Mouse (Mus musculus) hindbrain, postnatal 0 days (tissue): Measurements from ENCODE around the gene Hoxd11. TPM values are rescaled to one million over a fixed set of nuclear protein-coding genes. Genes with fewer than 3 reads are reported as not detected.

Source experiments
- ATAC-seq: fragments of 200-750 bp; cut with Nextera tagmentation; 2 replicates; pipeline ENCODE4 v1.8.0; 2017; ENCODE audit warnings: mild to moderate bottlenecking, moderate TSS enrichment, moderate library complexity
- DNase-seq: peaks from one replicate; pipeline ENCODE4 v3.0.0-alpha.2; 2015; ENCODE audit warnings: low spot score
- H3K27ac ChIP-seq: fragments of 300-500 bp; sonication (generic); 2 replicates; pipeline ENCODE4 v1.5.1; 2014; ENCODE audit warnings: mild to moderate bottlenecking
- H3K27me3 ChIP-seq: fragments of 300-500 bp; sonication (generic); 2 replicates; pipeline ENCODE4 v1.6.1; 2014; ENCODE audit warnings: low read length, mixed read lengths; ENCODE audit not compliant: insufficient read depth
- H3K36me3 ChIP-seq: fragments of 300-500 bp; sonication (generic); 2 replicates; pipeline ENCODE4 v1.6.1; 2014; ENCODE audit warnings: low read length, mixed read lengths; ENCODE audit not compliant: insufficient read depth
- H3K4me1 ChIP-seq: fragments of 300-500 bp; sonication (generic); 2 replicates; pipeline ENCODE4 v1.6.1; 2014; ENCODE audit warnings: antibody characterized with exemption, low read length, mixed read lengths; ENCODE audit not compliant: insufficient read depth
- H3K4me2 ChIP-seq: fragments of 300-500 bp; sonication (generic); 2 replicates; pipeline ENCODE4 v1.6.1; 2014; ENCODE audit warnings: low read depth, mild to moderate bottlenecking, low read length, moderate library complexity, mixed read lengths
- H3K4me3 ChIP-seq: fragments of 300-500 bp; sonication (generic); 2 replicates; pipeline ENCODE4 v1.5.1; 2014; ENCODE audit warnings: low read length
- H3K9ac ChIP-seq: fragments of 300-500 bp; sonication (generic); replicated peaks from 2 replicates; pipeline ENCODE4 v1.6.1; 2014; ENCODE audit warnings: mild to moderate bottlenecking, low read length, moderate library complexity, mixed read lengths
- H3K9me3 ChIP-seq: fragments of 300-500 bp; sonication (generic); 2 replicates; pipeline ENCODE4 v1.6.1; 2016; ENCODE audit warnings: low read length, mixed read lengths
- CTCF ChIP-seq: IDR thresholded peaks from 2 replicates; pipeline ENCODE4 v1.5.1; 2016; ENCODE audit warnings: antibody characterized with exemption, control low read depth, low read depth
- WGBS: fragments of 180-500 bp; shearing (Covaris S2); extraction: QIAGEN DNeasy Blood & Tissue Kit; methylation state at CpG from one replicate; pipeline ENCODE4 v1.1.7; 2014; 5-methylcytosine and 5-hydroxymethylcytosine counted together
- polyA plus RNA-seq: library from polyadenylated mRNA; unstranded; fragments of >200 nt; fragmentation: Nextera tagmentation; extraction: Ambion mirVana; gene quantifications from 2 replicates; pipeline ENCODE4 v1.2.1, GENCODE M21; 2015
- total RNA-seq: library from RNA; depleted of rRNA; stranded (reverse); fragments of >200 nt; gene quantifications from 2 replicates; pipeline ENCODE4 v1.2.3, GENCODE M21; 2014

The Hoxd11 gene
- total and polyA plus RNA-seq, 2 experiments from 2014 or later, result not detected

GRCm38 (mm10) chr2:74720384-74720783, 41.0 kb downstream of the Hoxd11 start:
- Histone ChIP-seq H3K27me3 (peaks cover 87% of the 10 kb centered on the region), H3K4me1 (no peaks in the 10 kb centered on the region), H3K4me2 (no peak overlapping the region), H3K9me3 (no peaks in the 10 kb centered on the region), H3K9ac (no peak overlapping the region), H3K27ac (no peak overlapping the region), H3K4me3 (no peak overlapping the region), H3K36me3 (no peaks in the 10 kb centered on the region)
- DNase-seq (no peak), ATAC-seq (no peak)
- no peak for TF ChIP-seq CTCF
- 18% methylated on average over 2 of the region's 2 CpGs for WGBS

GRCm38 (mm10) chr2:74720955-74721491, 41.7 kb downstream of the Hoxd11 start:
- Histone ChIP-seq H3K27ac (no peak overlapping the region), H3K4me3 (no peak overlapping the region), H3K9ac (no peak overlapping the region), H3K4me1 (no peaks in the 10 kb centered on the region), H3K36me3 (no peaks in the 10 kb centered on the region), H3K27me3 (peaks cover 85% of the 10 kb centered on the region), H3K9me3 (no peaks in the 10 kb centered on the region), H3K4me2 (no peak overlapping the region)
- TF ChIP-seq CTCF, result no peak
- ATAC-seq (no peak), DNase-seq (no peak)
- WGBS, result 13% methylated on average over 5 of the region's 5 CpGs

GRCm38 (mm10) chr2:74721882-74722281, 42.5 kb downstream of the Hoxd11 start:
- no peaks in the 10 kb centered on the region for H3K36me3 ChIP-seq
- no peak overlapping the region for H3K9ac ChIP-seq
- H3K9me3 ChIP-seq, result no peaks in the 10 kb centered on the region
- 14% methylated on average over 6 of the region's 6 CpGs for WGBS
- TF ChIP-seq CTCF, result no peak
- ATAC-seq (no peak), DNase-seq (no peak)
- H3K4me2 ChIP-seq, result no peak overlapping the region
- peaks cover 85% of the 10 kb centered on the region for H3K27me3 ChIP-seq
- H3K27ac ChIP-seq, result no peak overlapping the region
- no peaks in the 10 kb centered on the region for H3K4me1 ChIP-seq
- no peak overlapping the region for H3K4me3 ChIP-seq

GRCm38 (mm10) chr2:74722949-74723348, 43.6 kb downstream of the Hoxd11 start:
- TF ChIP-seq CTCF, result no peak
- H3K36me3 ChIP-seq, result no peaks in the 10 kb centered on the region
- no peak overlapping the region for H3K4me3 ChIP-seq
- H3K27me3 ChIP-seq, result peaks cover 88% of the 10 kb centered on the region
- no peak for DNase-seq
- H3K27ac ChIP-seq, result no peak overlapping the region
- H3K4me2 ChIP-seq, result no peak overlapping the region
- no peaks in the 10 kb centered on the region for H3K9me3 ChIP-seq
- no peak for ATAC-seq
- WGBS, result 20% methylated on average over 8 of the region's 8 CpGs
- H3K4me1 ChIP-seq, result no peaks in the 10 kb centered on the region
- no peak overlapping the region for H3K9ac ChIP-seq

- no peaks in the 10 kb centered on the region for H3K9me3 ChIP-seq
- peaks cover 89% of the 10 kb centered on the region for H3K27me3 ChIP-seq
- WGBS, result 13% methylated on average over 7 of the region's 7 CpGs
- H3K4me1 ChIP-seq, result no peaks in the 10 kb centered on the region
- TF ChIP-seq CTCF, result no peak
- no peak overlapping the region for H3K4me2 ChIP-seq
- H3K27ac ChIP-seq, result no peak overlapping the region
- ATAC-seq, result no peak
- no peaks in the 10 kb centered on the region for H3K36me3 ChIP-seq
- H3K9ac ChIP-seq, result no peak overlapping the region
- DNase-seq, result no peak
- H3K4me3 ChIP-seq, result no peak overlapping the region
These were observed 45.1 kb downstream of the Hoxd11 start for GRCm38 (mm10) chr2:74724244-74725015.

GRCm38 (mm10) chr2:74725171-74725570, 45.8 kb downstream of the Hoxd11 start:
- no peak for TF ChIP-seq CTCF
- ATAC-seq (no peak), DNase-seq (no peak)
- no peak overlapping the region for H3K9ac ChIP-seq
- H3K4me2 ChIP-seq, result no peak overlapping the region
- H3K36me3 ChIP-seq, result no peaks in the 10 kb centered on the region
- H3K4me3 ChIP-seq, result no peak overlapping the region
- peaks cover 89% of the 10 kb centered on the region for H3K27me3 ChIP-seq
- no peaks in the 10 kb centered on the region for H3K9me3 ChIP-seq
- whole genome bisulfite sequencing, result 8% methylated on average over 17 of the region's 17 CpGs
- H3K4me1 ChIP-seq, result no peaks in the 10 kb centered on the region
- H3K27ac ChIP-seq, result no peak overlapping the region

GRCm38 (mm10) chr2:74726551-74726950, 47.2 kb downstream of the Hoxd11 start, which contains the start of gene Gm28230:
Gm28230 (plus strand) TSS chr2:74726728.
- ATAC-seq (peak; percentile 46; the same call in 1 of the 2 replicates), DNase-seq (no peak)
- H3K9me3 ChIP-seq, result no peaks in the 10 kb centered on the region
- peak within 1 kb of the TSS; percentile 56 for H3K27ac ChIP-seq
- WGBS, result 7% methylated on average over 5 of the region's 5 CpGs
- H3K36me3 ChIP-seq, result no peaks in the 10 kb centered on the region
- H3K4me2 ChIP-seq, result peak within 1 kb of the TSS; percentile 50
- H3K4me3 ChIP-seq, result peak within 1 kb of the TSS; percentile 41
- H3K9ac ChIP-seq, result peak within 1 kb of the TSS; percentile 35
- no peaks in the 10 kb centered on the region for H3K4me1 ChIP-seq
- no peak for TF ChIP-seq CTCF
- peaks cover 89% of the 10 kb centered on the region for H3K27me3 ChIP-seq
